Mouse (Mus musculus) thymus, adult 2 months (tissue): ENCODE measurements around the gene Cyb561d2.

Experiments
- CTCF ChIP-seq: fragments of 200-500 bp; IDR thresholded peaks from 2 replicates; pipeline ENCODE4 v1.5.1; 2012; ENCODE audit warnings: mild to moderate bottlenecking, control low read depth, low read length, moderate library complexity, borderline replicate concordance; ENCODE audit not compliant: control insufficient read depth, poor library complexity, insufficient read depth; ENCODE audit errors: extremely low read depth
- POLR2A ChIP-seq: fragments of 200-500 bp; IDR thresholded peaks from 2 replicates; pipeline ENCODE4 v1.6.1; 2012; ENCODE audit warnings: mild to moderate bottlenecking, low read length, control low read depth, moderate library complexity; ENCODE audit not compliant: control insufficient read depth, poor library complexity, insufficient read depth; ENCODE audit errors: extremely low read depth

- TF ChIP-seq POLR2A (no peak), CTCF (no peak)
Measured at GRCm38 (mm10) chr9:107540420-107540819, 1.6 kb downstream of the Cyb561d2 start.
